Mouse (Mus musculus) olfactory bulb, adult 2 months (tissue): ENCODE data around the gene Rnase4.

ENCODE experiments used
- CTCF ChIP-seq: fragments of 200-500 bp; IDR thresholded peaks from 2 replicates; pipeline ENCODE4 v1.5.1; 2012; ENCODE audit warnings: low read depth, mild to moderate bottlenecking, low read length, moderate library complexity; ENCODE audit not compliant: insufficient read depth
- POLR2A ChIP-seq: fragments of 200-500 bp; IDR thresholded peaks from 2 replicates; pipeline ENCODE4 v1.6.1; 2012; ENCODE audit warnings: mild to moderate bottlenecking, low read depth, low read length, moderate library complexity; ENCODE audit not compliant: insufficient read depth

DNA sequence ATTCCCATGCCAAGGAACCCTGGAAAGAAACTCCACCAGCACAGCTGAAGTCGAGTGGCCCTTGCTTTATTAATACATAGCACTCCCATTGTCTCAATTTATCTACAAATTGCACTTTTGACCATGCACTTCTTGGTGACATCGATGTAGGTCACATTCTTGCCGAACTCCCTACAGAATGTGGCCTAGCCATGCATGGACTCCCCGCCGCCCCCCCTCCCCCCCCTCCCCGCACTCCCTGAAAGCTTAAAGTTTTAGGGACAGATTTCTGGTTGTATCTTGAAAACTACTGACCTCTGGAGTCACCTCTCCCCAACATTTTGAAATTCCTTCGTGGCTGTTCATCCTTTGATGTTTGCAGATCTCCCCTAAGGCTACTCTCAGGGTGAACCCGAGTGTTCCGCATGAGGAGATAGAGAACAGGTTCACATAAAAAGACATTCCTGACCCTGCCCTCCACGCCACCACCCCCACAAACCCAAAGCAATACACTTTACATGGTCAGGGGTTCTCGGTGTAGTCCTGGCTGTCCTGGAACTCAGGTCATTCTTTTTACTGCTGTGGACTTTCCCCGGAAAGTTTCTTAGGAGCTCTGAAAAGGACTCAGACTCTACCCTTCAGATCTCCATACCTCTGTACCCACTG, 23.2 kb downstream of the Rnase4 start, which contains the start of gene Eddm3b:
- TF ChIP-seq CTCF (no peak), POLR2A (no peak)
